Mouse (Mus musculus) testis, adult 2 months (tissue): ENCODE data around the gene Homer1.

ENCODE experiments used
- CTCF ChIP-seq: fragments of 200-500 bp; IDR thresholded peaks from 2 replicates; pipeline ENCODE4 v1.5.1; 2012; ENCODE audit warnings: low read depth, mild to moderate bottlenecking, inconsistent platforms, low read length, moderate library complexity; ENCODE audit not compliant: control insufficient read depth, insufficient read depth, insufficient replicate concordance
- POLR2A ChIP-seq: fragments of 200-500 bp; IDR thresholded peaks from 2 replicates; pipeline ENCODE4 v1.6.1; 2012; ENCODE audit warnings: low read depth, mild to moderate bottlenecking, inconsistent platforms, low read length, moderate library complexity; ENCODE audit not compliant: control insufficient read depth

DNA sequence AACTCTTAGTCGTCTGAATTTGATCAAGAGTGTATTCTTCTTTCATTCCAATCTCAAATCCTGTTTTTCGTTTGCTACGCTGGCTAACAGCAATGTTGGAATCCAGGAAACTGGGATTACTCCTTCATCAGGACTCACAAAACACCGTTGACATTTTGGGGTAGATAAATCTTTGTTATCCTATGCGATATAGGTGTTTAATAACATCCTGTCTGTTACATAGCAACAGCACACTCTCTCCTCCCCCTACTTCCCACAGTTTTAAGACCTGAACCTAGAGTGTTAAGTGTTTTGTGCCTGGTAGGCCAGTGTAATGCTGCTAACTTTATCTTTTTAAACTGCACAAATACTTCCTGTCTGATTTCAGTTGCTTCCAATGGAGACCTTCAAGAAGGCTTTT is 39.0 kb downstream of the Homer1 start:
- TF ChIP-seq POLR2A (no peak), CTCF (no peak)
